Mouse (Mus musculus) forebrain, embryonic 12.5 days (tissue): ENCODE measurements at regions not wholly inside any gene's neighbourhood (a gene's known extent, or its start where the extent isn't known, plus 50 kb on each side); places are given as distances from the start of the nearest gene placed in this dataset.
"Not testable (repeated sequence)": the region's sequence is repeated elsewhere in the genome, so short reads cannot be mapped to it uniquely, and the experiment has no call there.

Source experiments
- ATAC-seq: fragments of 200-750 bp; cut with Nextera tagmentation; 2 replicates; pipeline ENCODE4 v1.8.0; 2017; ENCODE audit warnings: moderate TSS enrichment; ENCODE audit not compliant: low FRiP score
- H3K27ac ChIP-seq: fragments of 300-500 bp; sonication (generic); 2 replicates; pipeline ENCODE4 v1.5.1; 2016; ENCODE audit warnings: mild to moderate bottlenecking
- H3K27me3 ChIP-seq: fragments of 300-500 bp; sonication (generic); 2 replicates; pipeline ENCODE4 v1.6.1; 2016; ENCODE audit warnings: mild to moderate bottlenecking
- H3K36me3 ChIP-seq: fragments of 300-500 bp; sonication (generic); replicated peaks from 2 replicates; pipeline ENCODE4 v1.6.1; 2016; ENCODE audit warnings: mild to moderate bottlenecking
- H3K4me1 ChIP-seq: fragments of 300-500 bp; sonication (generic); 2 replicates; pipeline ENCODE4 v1.6.1; 2016
- H3K4me2 ChIP-seq: fragments of 300-500 bp; sonication (generic); 2 replicates; pipeline ENCODE4 v1.6.1; 2016; ENCODE audit warnings: mild to moderate bottlenecking, moderate library complexity
- H3K4me3 ChIP-seq: fragments of 300-500 bp; sonication (generic); replicated peaks from 2 replicates; pipeline ENCODE4 v1.5.1; 2016; ENCODE audit warnings: mild to moderate bottlenecking
- H3K9ac ChIP-seq: fragments of 300-500 bp; sonication (generic); 2 replicates; pipeline ENCODE4 v1.6.1; 2016; ENCODE audit warnings: mild to moderate bottlenecking
- H3K9me3 ChIP-seq: fragments of 300-500 bp; sonication (generic); 2 replicates; pipeline ENCODE4 v1.6.1; 2016
- WGBS: fragments of 180-500 bp; shearing (Covaris S2); methylation state at CpG from one replicate; pipeline ENCODE4 v1.1.7; 2016; 5-methylcytosine and 5-hydroxymethylcytosine counted together

DNA sequence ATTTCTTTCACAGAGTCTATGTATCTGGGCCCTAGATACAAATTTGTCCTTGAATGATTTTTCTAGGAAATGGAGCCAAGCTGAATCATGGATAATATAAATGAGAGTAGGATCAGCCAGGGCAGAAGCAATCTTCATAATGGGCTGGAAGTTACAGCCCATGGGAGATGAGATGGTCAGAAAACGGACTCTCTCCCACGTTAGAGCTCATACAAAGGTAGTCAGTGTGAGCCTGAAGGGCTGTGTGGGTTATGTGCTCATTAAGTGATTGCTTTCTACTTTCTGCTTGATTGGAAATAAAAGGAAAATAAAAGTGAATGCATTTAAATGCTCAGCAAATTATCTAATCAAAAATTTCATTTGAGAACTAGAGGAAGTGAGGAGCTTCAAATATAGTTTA lies 2017.1 kb upstream of the Pcdh20 start:
- Histone ChIP-seq H3K9ac (no peak overlapping the region), H3K4me1 (no peaks in the 10 kb centered on the region), H3K4me3 (no peak overlapping the region), H3K36me3 (no peaks in the 10 kb centered on the region), H3K27ac (no peak overlapping the region), H3K4me2 (no peak overlapping the region), H3K27me3 (no peaks in the 10 kb centered on the region), H3K9me3 (no peaks in the 10 kb centered on the region)
- WGBS: 23% methylated on average over 2 of the region's 2 CpGs
- peak; percentile 49; the same call in 1 of the 2 replicates for ATAC-seq

DNA sequence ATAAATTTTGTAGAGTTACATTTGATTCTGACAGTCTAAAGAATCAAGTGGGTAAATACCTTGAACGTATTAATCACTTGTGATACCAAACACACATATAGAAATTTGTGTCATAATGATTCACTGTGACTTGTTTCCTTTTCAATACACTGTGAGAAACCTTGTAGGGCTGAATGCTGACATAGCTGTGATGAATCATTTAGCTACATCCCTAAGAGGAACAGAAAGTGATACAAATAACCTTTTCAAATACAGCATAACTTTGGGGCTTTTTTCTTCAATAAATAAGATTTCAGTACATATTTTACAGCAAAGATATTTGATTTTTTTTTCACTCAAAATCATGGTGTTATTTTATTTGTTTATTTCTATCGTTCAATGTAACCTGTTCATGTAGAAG lies 1976.8 kb upstream of the Pcdh20 start:
- Histone ChIP-seq H3K9ac (no peak overlapping the region), H3K9me3 (no peaks in the 10 kb centered on the region), H3K4me1 (no peaks in the 10 kb centered on the region), H3K36me3 (no peaks in the 10 kb centered on the region), H3K4me3 (no peak overlapping the region), H3K27me3 (no peaks in the 10 kb centered on the region), H3K4me2 (no peak overlapping the region), H3K27ac (no peak overlapping the region)
- WGBS: 86% methylated on average over 2 of the region's 2 CpGs
- no peak for ATAC-seq

GRCm38 (mm10) chr14:90432874-90433543 lies 1961.8 kb upstream of the Pcdh20 start:
- H3K4me1 ChIP-seq: no peaks in the 10 kb centered on the region
- H3K27me3 ChIP-seq: no peaks in the 10 kb centered on the region
- WGBS: 51% methylated on average over 7 of the region's 7 CpGs
- no peak overlapping the region for H3K4me3 ChIP-seq
- no peak overlapping the region for H3K9ac ChIP-seq
- peak; percentile 76; the same call in 1 of the 2 replicates for ATAC-seq
- H3K4me2 ChIP-seq: no peak overlapping the region
- no peaks in the 10 kb centered on the region for H3K36me3 ChIP-seq
- H3K27ac ChIP-seq: no peak overlapping the region
- no peaks in the 10 kb centered on the region for H3K9me3 ChIP-seq

- no peaks in the 10 kb centered on the region for H3K36me3 ChIP-seq
- no peak overlapping the region for H3K27ac ChIP-seq
- no peaks in the 10 kb centered on the region for H3K4me1 ChIP-seq
- H3K4me3 ChIP-seq: no peak overlapping the region
- no peak overlapping the region for H3K9ac ChIP-seq
- no peak overlapping the region for H3K4me2 ChIP-seq
- WGBS: 72% methylated on average over 3 of the region's 3 CpGs
- no peaks in the 10 kb centered on the region for H3K27me3 ChIP-seq
- no peaks in the 10 kb centered on the region for H3K9me3 ChIP-seq
- ATAC-seq: no peak
These were observed 1941.5 kb upstream of the Pcdh20 start for GRCm38 (mm10) chr14:90412707-90413106.

- 0 out of 2 replicates have a peak, but pooled peaks have one; percentile 20 for ATAC-seq
- Histone ChIP-seq H3K36me3 (no peaks in the 10 kb centered on the region), H3K27ac (no peak overlapping the region), H3K27me3 (no peaks in the 10 kb centered on the region), H3K9me3 (no peaks in the 10 kb centered on the region), H3K9ac (no peak overlapping the region), H3K4me3 (no peak overlapping the region), H3K4me2 (no peak overlapping the region), H3K4me1 (no peaks in the 10 kb centered on the region)
- WGBS: 87% methylated on average over 2 of the region's 2 CpGs
These were observed 1935.2 kb upstream of the Pcdh20 start for GRCm38 (mm10) chr14:90406350-90406749.

DNA sequence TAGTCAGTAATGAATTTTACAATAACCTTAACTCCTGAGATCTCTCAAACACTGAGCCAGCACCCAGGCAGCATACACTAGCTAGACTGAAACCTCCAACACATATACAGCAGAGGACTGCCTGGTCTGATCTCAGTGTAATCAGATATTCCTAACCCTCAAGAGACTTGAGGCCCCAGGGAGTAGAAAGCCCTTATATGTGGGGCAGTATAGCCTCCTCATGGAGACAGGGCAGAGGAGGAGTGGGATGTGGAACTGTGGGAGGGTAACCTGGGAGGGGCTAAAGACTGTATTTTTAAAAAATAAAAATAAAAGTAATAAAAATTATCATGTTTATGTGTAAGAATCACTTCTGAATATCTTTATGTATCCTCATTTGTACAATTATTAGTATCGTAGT lies 1934.3 kb upstream of the Pcdh20 start:
- WGBS: 98% methylated on average over 1 of the region's 1 CpGs
- H3K9ac ChIP-seq: no peak overlapping the region
- H3K27me3 ChIP-seq: no peaks in the 10 kb centered on the region
- H3K9me3 ChIP-seq: no peaks in the 10 kb centered on the region
- no peaks in the 10 kb centered on the region for H3K4me1 ChIP-seq
- no peak overlapping the region for H3K4me2 ChIP-seq
- no peak overlapping the region for H3K27ac ChIP-seq
- no peaks in the 10 kb centered on the region for H3K36me3 ChIP-seq
- peak; percentile 57; the same call in 1 of the 2 replicates for ATAC-seq
- no peak overlapping the region for H3K4me3 ChIP-seq

- no peak overlapping the region for H3K27ac ChIP-seq
- WGBS: 66% methylated on average over 3 of the region's 3 CpGs
- H3K9ac ChIP-seq: no peak overlapping the region
- H3K27me3 ChIP-seq: no peaks in the 10 kb centered on the region
- H3K4me3 ChIP-seq: no peak overlapping the region
- H3K4me2 ChIP-seq: no peak overlapping the region
- ATAC-seq: no peak
- H3K4me1 ChIP-seq: no peaks in the 10 kb centered on the region
- H3K9me3 ChIP-seq: no peaks in the 10 kb centered on the region
- no peaks in the 10 kb centered on the region for H3K36me3 ChIP-seq
These were observed 1896.2 kb upstream of the Pcdh20 start for GRCm38 (mm10) chr14:90367256-90367936.

DNA sequence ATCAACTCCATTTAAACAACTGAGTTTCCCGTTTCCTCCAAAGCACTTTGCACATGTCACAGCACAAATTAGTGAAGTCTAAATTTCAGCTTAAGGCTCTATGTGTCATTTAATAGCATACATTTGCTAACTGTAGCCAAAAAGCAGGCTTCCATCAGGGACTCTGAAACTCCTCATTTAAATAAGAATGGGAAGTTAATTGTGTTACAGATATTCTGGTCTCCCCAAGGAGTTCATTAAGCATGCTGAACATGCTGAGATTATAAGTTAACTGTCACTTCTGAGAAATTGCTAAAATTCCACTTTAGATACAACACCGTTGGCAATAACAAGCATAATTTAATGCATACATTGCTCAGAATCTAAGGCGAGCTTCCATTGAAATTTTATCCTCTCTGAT lies 1863.3 kb upstream of the Pcdh20 start:
- no peak overlapping the region for H3K9ac ChIP-seq
- no peaks in the 10 kb centered on the region for H3K27me3 ChIP-seq
- no peaks in the 10 kb centered on the region for H3K36me3 ChIP-seq
- no peaks in the 10 kb centered on the region for H3K9me3 ChIP-seq
- H3K4me2 ChIP-seq: no peak overlapping the region
- 47% methylated on average over 3 of the region's 3 CpGs for WGBS
- ATAC-seq: no peak
- no peaks in the 10 kb centered on the region for H3K4me1 ChIP-seq
- no peak overlapping the region for H3K27ac ChIP-seq
- no peak overlapping the region for H3K4me3 ChIP-seq

DNA sequence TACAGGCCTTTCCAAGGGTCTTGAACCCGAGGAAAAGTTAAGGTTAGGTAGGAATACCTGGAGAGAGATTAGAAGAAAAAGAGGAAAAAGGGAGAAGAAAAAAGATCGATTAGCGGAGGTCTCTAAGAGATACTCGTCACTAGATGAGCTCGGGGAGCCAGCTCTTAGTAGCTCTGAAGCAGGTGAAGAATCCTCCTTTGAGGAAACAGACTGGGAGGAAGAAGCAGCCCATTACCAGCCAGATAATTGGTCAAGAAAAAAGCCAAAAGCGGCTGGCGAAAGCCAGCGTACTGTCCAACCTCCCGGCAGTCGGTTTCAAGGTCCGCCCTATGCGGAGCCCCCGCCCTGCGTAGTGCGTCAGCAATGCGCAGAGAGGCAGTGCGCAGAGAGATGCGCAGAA lies 1824.3 kb upstream of the Pcdh20 start:
- not testable (repeated sequence) for H3K27ac ChIP-seq, H3K9me3 ChIP-seq, H3K4me2 ChIP-seq, H3K4me3 ChIP-seq, H3K9ac ChIP-seq, ATAC-seq, H3K27me3 ChIP-seq, H3K4me1 ChIP-seq, H3K36me3 ChIP-seq
- whole genome bisulfite sequencing: 97% methylated on average over 17 of the region's 18 CpGs

DNA sequence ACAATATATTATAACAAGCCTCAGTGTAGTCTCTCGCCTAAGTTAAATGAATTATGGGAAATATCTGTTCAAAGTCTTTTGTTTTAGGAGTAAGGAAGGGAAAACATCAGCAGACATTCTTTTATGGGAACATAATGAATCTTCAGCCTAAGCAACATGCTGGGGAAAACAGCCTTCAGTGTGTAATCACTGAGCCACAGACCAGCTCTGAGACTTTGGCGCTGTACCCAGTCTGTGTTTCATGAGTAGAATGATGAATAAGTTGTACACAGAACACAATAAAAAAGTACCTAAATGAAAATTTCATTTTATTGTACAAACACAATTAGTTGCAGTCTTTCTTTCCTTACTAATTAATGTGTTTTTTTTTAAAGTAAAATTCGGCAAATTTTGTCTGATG lies 1774.8 kb upstream of the Pcdh20 start:
- Histone ChIP-seq H3K36me3 (no peaks in the 10 kb centered on the region), H3K4me2 (no peak overlapping the region), H3K4me3 (no peak overlapping the region), H3K9ac (no peak overlapping the region), H3K27ac (no peak overlapping the region), H3K4me1 (no peaks in the 10 kb centered on the region), H3K27me3 (no peaks in the 10 kb centered on the region), H3K9me3 (no peaks in the 10 kb centered on the region)
- 67% methylated on average over 3 of the region's 3 CpGs for WGBS
- no peak for ATAC-seq

GRCm38 (mm10) chr14:90232661-90233060 lies 1761.5 kb upstream of the Pcdh20 start:
- Histone ChIP-seq H3K27ac (no peak overlapping the region), H3K9ac (no peak overlapping the region), H3K4me3 (no peak overlapping the region), H3K4me1 (no peaks in the 10 kb centered on the region), H3K9me3 (no peaks in the 10 kb centered on the region), H3K27me3 (no peaks in the 10 kb centered on the region), H3K4me2 (no peak overlapping the region), H3K36me3 (no peaks in the 10 kb centered on the region)
- no peak for ATAC-seq
- WGBS: 80% methylated on average over 5 of the region's 5 CpGs

DNA sequence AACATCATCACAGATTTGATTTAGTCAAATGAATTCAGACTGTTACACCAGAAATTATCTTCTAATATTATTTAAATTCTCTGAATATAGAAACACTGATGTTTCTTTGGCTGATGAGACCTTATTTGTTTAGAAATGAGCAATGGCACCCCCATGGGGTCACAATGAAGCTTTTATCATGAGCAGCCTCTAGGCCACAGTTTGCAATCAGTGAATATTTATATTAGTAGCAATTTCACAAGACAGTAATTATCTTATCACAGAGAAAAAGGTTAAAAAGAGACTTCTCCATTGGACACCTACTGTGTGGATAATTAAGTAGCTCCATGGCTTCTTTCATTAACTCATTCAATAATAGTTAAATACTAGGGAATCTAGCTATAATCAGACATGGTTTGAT lies 1729.1 kb upstream of the Pcdh20 start:
- Histone ChIP-seq H3K9me3 (no peaks in the 10 kb centered on the region), H3K4me3 (no peak overlapping the region), H3K4me1 (no peaks in the 10 kb centered on the region), H3K4me2 (no peak overlapping the region), H3K27me3 (no peaks in the 10 kb centered on the region), H3K36me3 (no peaks in the 10 kb centered on the region), H3K27ac (no peak overlapping the region), H3K9ac (no peak overlapping the region)
- ATAC-seq: no peak

DNA sequence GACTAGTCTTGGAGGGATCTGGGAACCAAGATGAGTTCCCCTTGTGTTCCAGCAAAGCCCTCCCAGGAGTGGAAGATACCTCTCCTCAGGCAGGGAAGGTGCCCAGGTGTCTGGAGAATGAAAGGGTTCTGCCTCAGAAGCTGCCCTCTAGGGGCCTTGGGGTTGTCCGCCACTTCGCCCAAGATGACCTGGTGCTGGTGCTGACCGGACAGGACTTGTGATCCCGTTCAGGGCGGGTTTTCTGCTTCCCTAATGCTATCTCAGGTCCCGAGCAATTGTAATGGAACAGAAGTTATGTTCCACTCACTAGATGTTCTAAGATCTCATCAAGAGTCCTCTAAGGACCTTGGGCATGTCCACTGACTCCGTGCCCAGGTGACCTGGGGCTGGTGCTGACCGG lies 1726.6 kb upstream of the Pcdh20 start:
- no peaks in the 10 kb centered on the region for H3K27me3 ChIP-seq
- no peak overlapping the region for H3K4me2 ChIP-seq
- H3K9me3 ChIP-seq: no peaks in the 10 kb centered on the region
- no peaks in the 10 kb centered on the region for H3K36me3 ChIP-seq
- no peak overlapping the region for H3K4me3 ChIP-seq
- WGBS: 95% methylated on average over 8 of the region's 8 CpGs
- no peak overlapping the region for H3K9ac ChIP-seq
- no peaks in the 10 kb centered on the region for H3K4me1 ChIP-seq
- ATAC-seq: no peak
- no peak overlapping the region for H3K27ac ChIP-seq
